Mouse (Mus musculus) bone marrow, adult 2 months (tissue): Measurements from ENCODE around the gene Zfp677.

Experiments
- CTCF ChIP-seq: fragments of 200-500 bp; IDR thresholded peaks from 2 replicates; pipeline ENCODE4 v1.5.1; 2011; ENCODE audit warnings: low read length, control low read depth; ENCODE audit not compliant: control insufficient read depth, insufficient read depth
- POLR2A ChIP-seq: fragments of 200-500 bp; IDR thresholded peaks from 2 replicates; pipeline ENCODE4 v1.6.1; 2011; ENCODE audit warnings: low read depth, mild to moderate bottlenecking, control low read depth, low read length, borderline replicate concordance; ENCODE audit not compliant: control insufficient read depth

- TF ChIP-seq CTCF (no peak), POLR2A (no peak)
Observed at GRCm38 (mm10) chr17:21369925-21370719, 13.4 kb upstream of the Zfp677 start.
